Mouse (Mus musculus) midbrain, embryonic 10.5 days (tissue): ENCODE data around the gene Trafd1. TPM values are rescaled to one million over a fixed set of nuclear protein-coding genes. Genes with fewer than 3 reads are reported as not detected.

Experiments used
- DNase-seq: peaks from one replicate; pipeline ENCODE4 v3.0.0-alpha.2; 2017; ENCODE audit warnings: low spot score
- H3K27ac ChIP-seq: fragments of 300-500 bp; sonication (generic); replicated peaks from 2 replicates; pipeline ENCODE4 v1.5.1; 2016; ENCODE audit warnings: mild to moderate bottlenecking
- H3K27me3 ChIP-seq: fragments of 300-500 bp; sonication (generic); 2 replicates; pipeline ENCODE4 v1.6.1; 2016; ENCODE audit warnings: low read depth, mild to moderate bottlenecking; ENCODE audit not compliant: poor library complexity, severe bottlenecking
- H3K36me3 ChIP-seq: fragments of 300-500 bp; sonication (generic); 2 replicates; pipeline ENCODE4 v1.6.1; 2016; ENCODE audit warnings: mild to moderate bottlenecking, moderate library complexity
- H3K4me1 ChIP-seq: fragments of 300-500 bp; sonication (generic); 2 replicates; pipeline ENCODE4 v1.6.1; 2016
- H3K4me3 ChIP-seq: fragments of 300-500 bp; sonication (generic); 2 replicates; pipeline ENCODE4 v1.5.1; 2016; ENCODE audit warnings: mild to moderate bottlenecking, moderate library complexity
- H3K9me3 ChIP-seq: fragments of 300-500 bp; sonication (generic); replicated peaks from 2 replicates; pipeline ENCODE4 v1.6.1; 2016; ENCODE audit warnings: mild to moderate bottlenecking
- WGBS: fragments of 180-500 bp; shearing (Covaris S2); methylation state at CpG from one replicate; pipeline ENCODE4 v1.1.7; 2016; 5-methylcytosine and 5-hydroxymethylcytosine counted together
- polyA plus RNA-seq: library from polyadenylated mRNA; unstranded; fragments of >200 nt; fragmentation: Nextera tagmentation; extraction: Ambion mirVana; gene quantifications from 2 replicates; pipeline ENCODE4 v1.2.1, GENCODE M21; 2016

Trafd1 gene
- polyA plus RNA-seq, 1 experiment from 2014 or later = 72.8 TPM

DNA sequence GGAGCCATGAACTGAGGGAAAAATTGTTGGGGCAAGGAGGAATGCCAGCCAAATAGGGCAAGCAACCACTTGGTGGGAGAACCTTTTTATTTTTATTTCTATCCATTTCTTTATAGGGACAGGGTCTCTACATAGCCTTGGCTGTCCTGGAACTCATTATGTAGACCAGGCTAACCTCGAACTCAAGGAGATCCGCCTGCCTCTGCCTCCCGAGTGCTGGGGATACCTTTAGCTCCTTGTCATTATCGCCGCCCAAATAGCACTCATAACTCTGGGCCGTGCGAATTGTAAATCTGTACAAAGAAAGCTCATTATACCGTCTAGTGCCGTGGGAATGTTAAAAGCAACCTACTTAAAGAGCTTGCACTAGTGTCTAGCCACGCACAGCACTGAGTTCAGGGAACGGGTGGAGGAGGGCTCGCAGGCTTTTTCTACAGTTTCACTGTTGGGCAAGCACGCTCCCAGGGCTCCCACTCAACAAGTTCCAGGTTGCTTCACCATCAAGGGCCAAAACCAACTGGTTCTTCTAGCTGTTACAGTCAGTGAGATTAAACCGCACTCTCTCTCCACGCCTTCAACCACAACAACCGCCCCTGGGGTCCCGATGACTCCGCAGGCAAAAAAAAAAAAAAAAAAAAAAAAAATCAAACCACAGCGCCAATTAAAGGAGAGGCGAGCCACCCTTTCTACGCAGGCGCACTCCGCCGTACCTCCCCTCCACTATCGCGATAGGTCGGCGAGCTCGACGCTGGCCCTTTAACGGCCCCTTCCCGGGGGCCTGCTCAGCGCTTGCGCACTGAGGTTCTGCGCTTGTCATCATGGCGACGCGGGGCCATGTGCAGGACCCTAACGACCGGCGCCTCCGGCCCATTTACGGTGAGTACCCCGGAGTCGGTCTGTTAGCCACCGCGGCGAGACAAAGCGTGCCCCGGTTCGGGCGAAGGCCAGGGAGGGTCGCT lies 12.0 kb upstream of the Trafd1 start, which contains the start of gene Naa25:
Gene Naa25 (plus strand): TSS at position 750 of the 959 bp plus-strand sequence.
- Histone ChIP-seq H3K27ac (peak within 1 kb of the TSS; percentile 91), H3K9me3 (no peaks in the 10 kb centered on the region), H3K27me3 (no peaks in the 10 kb centered on the region), H3K36me3 (peaks cover 28% of the 10 kb centered on the region), H3K4me3 (peak within 1 kb of the TSS; percentile 99), H3K4me1 (peaks cover 25% of the 10 kb centered on the region)
- DNase-seq = peak; percentile 96
- WGBS = 12% methylated on average over 52 of the region's 53 CpGs

DNA sequence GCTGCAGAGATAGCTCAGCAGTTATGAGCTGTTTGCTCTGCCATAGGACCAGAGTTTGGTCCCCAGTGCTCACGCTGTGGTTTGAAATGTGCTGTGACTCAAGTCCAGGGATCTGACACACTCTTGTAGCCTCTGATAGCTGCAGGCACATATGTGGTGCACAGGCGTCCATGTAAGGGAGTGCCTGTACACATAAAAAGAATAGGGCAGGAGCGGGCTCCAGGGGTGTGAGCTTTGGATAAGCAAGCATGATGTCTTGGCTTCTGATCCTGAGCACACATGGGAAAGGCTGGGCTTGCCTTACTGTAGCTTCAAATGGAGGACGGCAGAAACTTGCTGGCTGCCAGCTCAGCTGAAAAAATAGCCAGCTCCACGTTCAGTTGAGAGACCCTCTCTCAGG lies 10.2 kb upstream of the Trafd1 start:
- Histone ChIP-seq H3K4me1 (peaks cover 25% of the 10 kb centered on the region), H3K27ac (no peak overlapping the region), H3K36me3 (peaks cover 10% of the 10 kb centered on the region), H3K4me3 (no peak overlapping the region), H3K27me3 (no peaks in the 10 kb centered on the region), H3K9me3 (no peaks in the 10 kb centered on the region)
- WGBS = 82% methylated on average over 5 of the region's 5 CpGs
- no peak for DNase-seq

DNA sequence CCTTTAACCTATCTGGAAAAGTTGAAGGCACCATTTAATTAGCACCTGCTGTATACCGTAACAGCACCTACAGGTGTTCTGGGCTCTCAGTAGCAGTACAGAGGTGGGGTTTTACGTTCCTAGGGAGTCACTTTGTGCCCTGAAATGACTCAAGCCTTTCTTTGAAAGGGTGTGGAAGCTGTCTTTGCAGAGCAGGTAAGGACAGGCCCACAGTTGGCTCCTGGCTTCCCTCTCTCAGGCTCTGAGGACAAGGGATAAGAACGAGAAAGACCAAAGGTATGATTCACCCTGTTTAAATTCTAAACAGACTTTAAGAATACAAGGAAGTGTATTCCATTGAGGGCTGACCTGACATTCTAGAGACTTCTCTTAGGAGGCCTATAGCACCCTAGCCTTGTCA lies 8.0 kb upstream of the Trafd1 start:
- DNase-seq = no peak
- 80% methylated on average over 3 of the region's 3 CpGs for WGBS
- no peak overlapping the region for H3K4me3 ChIP-seq
- H3K27me3 ChIP-seq = no peaks in the 10 kb centered on the region
- peaks cover 13% of the 10 kb centered on the region for H3K4me1 ChIP-seq
- H3K36me3 ChIP-seq = no peaks in the 10 kb centered on the region
- no peak overlapping the region for H3K27ac ChIP-seq
- H3K9me3 ChIP-seq = no peaks in the 10 kb centered on the region

DNA sequence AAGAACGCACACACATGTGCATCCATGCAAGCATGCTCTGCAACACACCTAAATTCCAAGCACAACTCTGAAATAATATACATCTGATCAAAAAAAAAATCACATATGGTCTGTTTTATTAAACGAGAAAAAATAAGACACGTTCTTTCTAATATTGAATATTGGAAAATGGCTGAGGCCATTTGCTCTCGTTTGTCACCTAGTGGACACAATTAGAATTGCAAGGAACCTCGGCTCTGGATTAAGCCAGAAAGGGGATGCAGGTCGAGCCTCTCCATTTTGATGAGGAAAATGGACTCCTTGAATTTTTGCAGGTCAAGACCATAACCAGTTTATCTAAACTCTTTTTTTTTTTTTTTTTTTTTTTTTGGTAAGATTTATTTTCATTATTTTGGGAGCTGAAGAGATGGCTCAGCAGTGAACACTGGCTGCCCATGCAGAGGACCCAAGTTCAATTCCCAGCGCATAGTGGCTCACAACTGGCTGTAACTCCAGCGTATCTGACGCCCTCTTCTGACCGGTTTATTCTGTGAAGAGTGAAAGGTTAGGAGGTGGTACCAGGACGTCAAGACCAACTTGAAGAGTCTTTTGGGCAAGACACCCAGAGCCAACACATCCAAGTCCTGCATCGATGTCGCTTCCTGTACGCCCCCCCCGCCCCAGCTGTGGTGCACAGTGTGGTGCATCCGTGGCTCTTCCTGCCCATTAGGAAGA lies 7.4 kb upstream of the Trafd1 start:
- Histone ChIP-seq H3K36me3 (no peaks in the 10 kb centered on the region), H3K4me3 (no peak overlapping the region), H3K9me3 (no peaks in the 10 kb centered on the region), H3K27ac (no peak overlapping the region), H3K27me3 (no peaks in the 10 kb centered on the region), H3K4me1 (peaks cover 12% of the 10 kb centered on the region; the same call in 1 of the 2 replicates)
- 63% methylated on average over 16 of the region's 16 CpGs for WGBS
- no peak for DNase-seq

DNA sequence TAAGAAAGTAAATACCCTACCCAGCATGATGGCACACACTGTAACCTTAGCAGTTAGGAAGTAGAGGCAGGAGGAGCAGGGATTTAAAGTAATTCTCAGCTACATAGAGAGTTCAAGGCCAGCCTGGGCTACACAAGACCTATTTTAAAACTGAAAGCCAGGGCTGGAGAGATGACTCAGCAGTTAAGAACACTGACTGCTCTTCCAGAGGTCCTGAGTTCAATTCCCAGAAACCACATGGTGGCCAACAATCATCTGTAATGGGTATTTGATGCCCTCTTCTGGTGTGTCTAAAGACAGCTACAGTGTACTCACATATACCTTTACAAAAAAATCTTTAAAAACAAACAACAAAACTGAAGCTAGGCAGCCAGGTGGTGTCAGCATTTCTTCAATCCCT lies 4.3 kb upstream of the Trafd1 start:
- no peak for DNase-seq
- Histone ChIP-seq H3K36me3 (no peaks in the 10 kb centered on the region), H3K9me3 (no peaks in the 10 kb centered on the region), H3K4me1 (peaks cover 19% of the 10 kb centered on the region), H3K27ac (no peak overlapping the region), H3K27me3 (peaks cover 17% of the 10 kb centered on the region), H3K4me3 (no peak overlapping the region)

DNA sequence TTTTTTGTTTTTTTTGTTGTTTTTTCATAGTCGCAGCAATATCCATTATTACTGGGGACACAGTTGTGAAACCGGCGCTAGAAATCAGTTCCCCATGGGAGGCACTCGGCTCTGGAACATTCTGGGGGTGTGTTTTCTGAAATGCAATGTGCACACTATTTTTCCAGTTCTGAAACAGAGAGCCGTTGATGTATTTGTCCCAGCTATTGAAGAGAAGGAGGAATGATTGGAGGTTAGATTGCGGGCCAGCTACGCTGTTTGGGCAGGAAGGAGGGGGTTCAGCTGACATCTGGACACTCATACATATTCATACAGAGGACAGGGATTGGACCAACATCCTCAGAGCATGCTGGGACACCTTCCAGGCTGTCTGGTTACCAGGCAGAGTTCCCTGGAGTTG lies 3.7 kb upstream of the Trafd1 start:
- Histone ChIP-seq H3K27ac (no peak overlapping the region), H3K27me3 (peaks cover 17% of the 10 kb centered on the region)

DNA sequence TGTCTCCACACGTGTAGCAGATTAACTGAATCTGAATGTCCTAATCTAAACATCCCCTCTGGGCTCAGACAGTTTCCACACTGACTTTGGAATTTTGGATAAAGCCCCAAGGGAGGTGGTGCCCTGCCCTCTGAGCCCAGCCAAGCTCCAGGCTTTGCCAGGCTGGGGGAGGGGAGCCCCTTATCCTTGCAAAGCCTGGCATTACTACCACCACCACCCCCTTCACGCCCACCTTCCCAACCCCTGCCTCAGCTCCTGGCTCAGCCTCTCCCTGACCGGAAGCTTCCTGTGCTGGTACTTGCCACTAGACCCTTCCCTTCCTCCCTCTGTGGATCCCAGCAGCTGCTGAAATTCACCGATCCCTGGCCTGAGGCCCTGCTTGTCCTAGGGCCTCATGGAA lies 1.7 kb upstream of the Trafd1 start:
- no peaks in the 10 kb centered on the region for H3K9me3 ChIP-seq
- no peak overlapping the region for H3K4me3 ChIP-seq
- no peak for DNase-seq
- peaks cover 17% of the 10 kb centered on the region for H3K27me3 ChIP-seq
- peaks cover 13% of the 10 kb centered on the region for H3K36me3 ChIP-seq
- peaks cover 28% of the 10 kb centered on the region for H3K4me1 ChIP-seq
- H3K27ac ChIP-seq = no peak overlapping the region
- WGBS = 81% methylated on average over 4 of the region's 4 CpGs

More for the DNA sequence above, 3.7 kb upstream of the Trafd1 start:
- WGBS = 71% methylated on average over 7 of the region's 7 CpGs
- DNase-seq = no peak
- no peak overlapping the region for H3K4me3 ChIP-seq
- H3K4me1 ChIP-seq = peaks cover 24% of the 10 kb centered on the region
- no peaks in the 10 kb centered on the region for H3K36me3 ChIP-seq
- H3K9me3 ChIP-seq = no peaks in the 10 kb centered on the region

DNA sequence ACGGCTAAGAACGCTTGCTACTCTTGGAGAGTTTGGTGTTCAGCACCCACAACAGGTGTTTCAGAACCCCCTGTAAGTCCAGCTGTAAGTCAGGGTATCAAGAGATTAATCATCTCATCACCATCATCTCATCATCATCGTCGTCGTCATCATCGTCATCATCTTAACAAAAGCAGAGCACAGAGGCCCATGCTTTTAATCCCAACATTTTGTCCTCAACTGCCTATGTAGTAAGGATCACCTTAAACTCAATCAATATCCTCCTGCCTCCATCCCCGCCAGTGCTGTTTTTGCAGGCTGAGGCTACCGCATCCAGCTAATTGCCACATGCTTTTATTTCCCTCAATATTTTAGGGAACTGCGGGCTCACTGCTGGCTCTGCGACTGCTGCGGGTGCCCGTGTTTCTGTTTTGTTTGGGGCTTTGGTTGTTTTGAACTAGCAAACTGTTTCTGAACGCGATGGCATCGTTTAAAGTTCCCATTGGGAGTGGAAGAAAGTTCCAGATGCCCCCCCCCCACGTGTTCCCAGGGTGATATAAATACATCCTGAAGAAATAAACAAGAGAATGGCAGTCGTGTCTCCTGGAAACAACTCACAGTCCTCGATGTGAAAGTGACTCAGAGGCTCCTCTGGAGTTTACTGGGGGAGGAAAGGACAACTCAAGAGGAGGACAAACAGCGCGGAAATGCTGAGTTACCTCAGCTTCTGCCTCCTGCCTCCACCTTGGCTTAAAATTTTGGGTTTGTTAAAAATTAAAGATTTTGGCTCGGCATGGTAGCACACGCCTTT lies 883 bp upstream of the Trafd1 start:
- Histone ChIP-seq H3K9me3 (no peaks in the 10 kb centered on the region), H3K27me3 (peaks cover 17% of the 10 kb centered on the region), H3K27ac (no peak overlapping the region), H3K36me3 (peaks cover 21% of the 10 kb centered on the region), H3K4me3 (peak overlapping the region; percentile 72), H3K4me1 (peaks cover 28% of the 10 kb centered on the region)
- no peak for DNase-seq
- WGBS = 38% methylated on average over 22 of the region's 22 CpGs

DNA sequence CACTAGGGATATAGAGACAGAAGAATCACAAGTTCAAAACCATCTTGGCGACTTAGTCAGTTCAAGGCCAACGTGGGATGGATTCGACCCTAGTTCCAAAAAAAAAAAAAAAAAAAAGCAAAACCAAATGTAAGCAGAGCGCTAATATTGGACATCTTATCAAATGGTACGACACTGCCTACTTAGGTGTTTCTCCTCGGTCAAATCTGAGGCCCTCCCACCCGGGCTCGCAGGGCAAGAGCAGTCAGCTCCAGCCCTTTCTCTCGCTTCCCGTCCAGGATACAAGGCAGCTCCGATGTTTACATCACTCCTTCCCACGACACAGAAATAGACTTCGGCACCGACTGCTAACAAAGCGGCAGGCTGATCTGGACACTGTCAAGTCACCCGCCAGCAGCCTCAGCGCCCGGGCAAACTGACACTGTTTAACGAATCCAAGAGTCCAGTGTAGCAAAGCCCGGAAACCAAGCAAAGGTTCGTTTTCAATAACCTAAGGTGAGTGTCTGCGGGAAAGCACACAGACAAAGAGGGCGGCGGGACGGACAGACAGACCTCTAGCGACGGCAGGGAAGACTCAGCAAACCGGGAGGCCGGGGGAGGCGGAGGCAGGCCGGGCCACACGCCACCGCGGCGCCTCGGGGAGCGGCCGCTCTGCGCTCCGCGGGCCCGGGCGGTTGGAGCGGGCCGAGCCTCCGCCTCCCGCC lies 523 bp downstream of the Trafd1 start:
- peaks cover 28% of the 10 kb centered on the region for H3K4me1 ChIP-seq
- WGBS = 3% methylated on average over 43 of the region's 47 CpGs
- peaks cover 34% of the 10 kb centered on the region for H3K36me3 ChIP-seq
- peaks cover 6% of the 10 kb centered on the region; the same call in 1 of the 2 replicates for H3K9me3 ChIP-seq
- DNase-seq = peak; percentile 66
- H3K4me3 ChIP-seq = peak overlapping the region; percentile 72
- peaks cover 17% of the 10 kb centered on the region for H3K27me3 ChIP-seq
- H3K27ac ChIP-seq = peak overlapping the region; percentile 88

DNA sequence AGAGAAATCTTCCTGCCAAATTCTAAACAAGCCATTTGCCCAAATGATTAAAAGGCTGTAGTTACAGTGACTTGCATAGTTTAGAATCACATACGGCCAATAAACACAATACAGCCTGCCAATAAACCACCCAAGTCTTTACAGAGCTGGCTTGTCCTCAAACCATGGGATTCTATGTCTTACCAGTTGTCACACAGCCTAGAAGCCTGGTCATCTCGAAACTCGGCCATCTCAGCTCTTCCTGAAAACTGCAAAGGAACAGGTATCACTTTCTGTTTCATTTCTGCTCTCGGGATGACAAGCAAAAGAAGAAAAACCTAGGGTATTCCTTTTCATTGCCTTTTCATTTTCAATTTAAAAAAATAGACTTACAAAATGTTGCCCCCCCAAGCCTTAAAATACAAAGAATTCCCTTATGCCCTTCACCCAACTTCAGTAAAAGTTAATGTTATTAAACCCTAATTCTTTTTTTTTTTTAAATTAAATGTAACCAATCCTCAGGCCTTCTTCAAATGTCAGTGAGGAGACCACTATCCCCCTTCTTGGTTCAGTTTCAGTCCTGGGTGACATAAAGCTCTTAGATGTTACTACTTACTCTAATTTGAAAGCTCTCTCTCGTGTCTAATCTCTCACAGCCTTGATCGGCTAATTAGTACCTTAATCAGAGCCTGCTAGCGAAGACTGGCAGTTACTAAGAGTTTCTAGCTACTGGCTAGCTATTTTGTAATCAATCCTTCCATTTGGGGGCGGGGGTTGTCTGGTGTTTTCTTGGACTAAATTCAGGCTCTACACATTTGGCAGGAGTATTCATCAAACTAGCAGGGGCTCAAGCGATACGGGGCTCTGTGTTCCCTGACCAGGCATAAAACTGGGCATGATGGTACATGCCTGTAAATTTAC lies 1.3 kb downstream of the Trafd1 start:
- Histone ChIP-seq H3K36me3 (peaks cover 42% of the 10 kb centered on the region), H3K4me1 (peaks cover 23% of the 10 kb centered on the region), H3K27ac (peak overlapping the region; percentile 88; the same call in 1 of the 2 replicates), H3K27me3 (peaks cover 17% of the 10 kb centered on the region), H3K9me3 (peaks cover 6% of the 10 kb centered on the region; the same call in 1 of the 2 replicates), H3K4me3 (peak overlapping the region; percentile 72)
- DNase-seq = no peak
- 75% methylated on average over 10 of the region's 10 CpGs for WGBS

DNA sequence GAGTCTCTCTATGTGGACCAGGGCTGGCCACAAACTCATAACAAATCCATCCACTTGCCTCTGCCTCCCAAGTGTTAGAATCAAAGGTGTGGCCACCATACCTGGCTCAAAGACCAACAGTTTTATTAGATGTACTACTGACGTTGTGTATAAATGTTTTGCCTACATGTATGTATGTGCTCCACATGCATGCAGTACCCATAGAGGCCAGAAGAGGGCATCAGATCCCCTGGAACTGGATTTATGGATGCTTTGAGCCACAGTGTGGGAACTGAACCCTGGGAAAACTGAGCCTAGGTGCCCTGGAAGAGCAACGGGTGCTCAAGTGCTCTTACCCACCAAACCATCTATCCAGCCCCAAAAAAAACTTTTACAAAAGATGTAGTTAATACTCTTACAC lies 4.7 kb downstream of the Trafd1 start:
- Histone ChIP-seq H3K4me1 (peaks cover 13% of the 10 kb centered on the region), H3K4me3 (no peak overlapping the region), H3K36me3 (peaks cover 75% of the 10 kb centered on the region), H3K27ac (no peak overlapping the region), H3K9me3 (peaks cover 6% of the 10 kb centered on the region; the same call in 1 of the 2 replicates), H3K27me3 (no peaks in the 10 kb centered on the region)
- no peak for DNase-seq
- WGBS = 94% methylated on average over 2 of the region's 2 CpGs
